Mouse (Mus musculus) ovary, postnatal 36 days (tissue): Measurements from ENCODE around the gene Xbp1.

ENCODE experiments used
- DNase-seq: peaks from one replicate; pipeline ENCODE4 v3.0.0; 2022; ENCODE audit warnings: low spot score, mixed read lengths

Gene Xbp1

GRCm38 (mm10) chr11:5571856-5572255 lies 51.4 kb downstream of the Xbp1 start:
- DNase-seq, result no peak

GRCm38 (mm10) chr11:5573821-5574220 lies 53.4 kb downstream of the Xbp1 start:
- DNase-seq, result no peak

GRCm38 (mm10) chr11:5575046-5575445 lies 54.6 kb downstream of the Xbp1 start:
- no peak for DNase-seq
